Mouse (Mus musculus) stomach, postnatal 0 days (tissue): ENCODE data around the gene Acadvl.

Experiments used
- CTCF ChIP-seq: IDR thresholded peaks from 2 replicates; pipeline ENCODE4 v1.5.1; 2016; ENCODE audit warnings: antibody characterized with exemption, low read depth, mild to moderate bottlenecking, moderate library complexity
- EP300 ChIP-seq: optimal IDR thresholded peaks from 2 replicates; pipeline ENCODE3; 2016; ENCODE audit warnings: antibody characterized with exemption

GRCm38 (mm10) chr11:70010033-70010432, 5.2 kb downstream of the Acadvl start:
- TF ChIP-seq CTCF (no peak), EP300 (no peak)
